Mouse (Mus musculus) testis, adult 2 months (tissue): ENCODE measurements around the gene Cd59a.

Experiments
- CTCF ChIP-seq: fragments of 200-500 bp; IDR thresholded peaks from 2 replicates; pipeline ENCODE4 v1.5.1; 2012; ENCODE audit warnings: low read depth, mild to moderate bottlenecking, inconsistent platforms, low read length, moderate library complexity; ENCODE audit not compliant: control insufficient read depth, insufficient read depth, insufficient replicate concordance
- POLR2A ChIP-seq: fragments of 200-500 bp; IDR thresholded peaks from 2 replicates; pipeline ENCODE4 v1.6.1; 2012; ENCODE audit warnings: low read depth, mild to moderate bottlenecking, inconsistent platforms, low read length, moderate library complexity; ENCODE audit not compliant: control insufficient read depth

DNA sequence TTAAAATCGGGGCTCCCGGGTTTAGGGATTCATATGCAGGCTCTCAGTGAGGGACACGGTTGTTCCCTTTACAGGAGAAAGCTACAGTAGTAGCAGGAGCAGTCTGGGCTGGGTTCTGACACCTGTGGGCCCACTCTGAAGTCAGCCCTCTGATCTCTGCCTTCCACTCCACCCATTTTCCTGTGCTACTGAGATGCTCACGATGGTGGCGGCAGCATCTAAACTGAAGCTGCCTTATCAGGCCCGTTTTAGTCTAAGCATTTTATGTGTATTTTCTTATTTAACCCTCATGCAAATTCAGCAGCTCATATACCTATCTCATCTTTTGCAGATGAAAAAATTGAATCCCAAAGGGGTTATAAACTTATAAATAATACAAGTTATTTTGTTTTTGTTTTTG is 9.2 kb downstream of the Cd59a start:
- TF ChIP-seq CTCF (no peak), POLR2A (no peak)
